14 mouse cellular contexts compared by ENCODE assay signal in genomic region chr1:33766520-33767508, GRCm38 (mm10).
"Had no signal": no experiment of that assay in that cellular context is flagged by ENCODE, and none has a peak within 500 bp of the region (broad histone marks: within the 10 kb centered on the region; RNA-seq: fewer than 3 reads in every experiment).

No protein-coding gene starts in this region.

- H3K27ac ChIP-seq: hindbrain, postnatal 0 days; limb, embryonic 13.5 days; liver, embryonic 14.5 days; midbrain, embryonic 10.5 days; neural tube, embryonic 15.5 days had no signal

- H3K4me2 ChIP-seq: limb, embryonic 13.5 days; neural tube, embryonic 15.5 days had no signal

- DNase-seq: kidney, adult 18-20 months; left cerebral cortex, postnatal 4 days; lung, adult 18-20 months; lung, postnatal 14 days; midbrain, embryonic 14.5 days; right cerebral cortex, postnatal 4 days; spleen, adult 18-20 months; thymus, postnatal 4 days had no signal

- H3K9ac ChIP-seq: limb, embryonic 13.5 days; liver, embryonic 14.5 days; neural tube, embryonic 15.5 days had no signal

- H3K4me3 ChIP-seq: limb, embryonic 13.5 days; midbrain, embryonic 10.5 days; myocyte; neural tube, embryonic 15.5 days had no signal

- H3K4me1 ChIP-seq: limb, embryonic 13.5 days; neural tube, embryonic 15.5 days had no signal

- H3K9me3 ChIP-seq: limb, embryonic 13.5 days; midbrain, embryonic 10.5 days; neural tube, embryonic 15.5 days had no signal

- H3K27me3 ChIP-seq: limb, embryonic 13.5 days; neural tube, embryonic 15.5 days had no signal

- ATAC-seq: hindbrain, postnatal 0 days had no signal
